Mouse (Mus musculus): ENCODE results near the gene Tex13c3.
"Not testable (repeated sequence)": the region's sequence is repeated elsewhere in the genome, so short reads cannot be mapped to it uniquely, and the experiment has no call there.

Tex13c3 gene

DNA sequence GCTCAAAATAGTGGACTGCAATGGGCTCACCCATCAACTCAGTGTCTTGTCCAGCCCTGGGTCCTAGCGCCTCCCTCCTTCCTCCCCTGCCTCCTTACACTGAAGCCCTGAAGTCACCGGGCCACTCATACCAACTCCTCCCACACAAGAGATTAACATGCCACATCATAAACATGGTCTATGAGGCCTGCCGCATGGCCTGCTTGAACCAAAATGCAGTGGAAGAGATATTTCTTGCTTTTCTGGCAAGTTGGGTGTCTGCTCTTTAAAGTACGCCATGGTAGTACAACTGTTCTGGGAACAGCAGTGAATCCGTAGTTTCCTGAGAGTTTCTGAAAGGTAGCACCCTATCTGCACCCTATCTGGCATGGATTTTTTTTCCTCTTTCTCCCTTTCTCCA, at the start of gene Tex13c3:
TSS of gene Tex13c3 (minus strand) at position 101 of the 400 bp plus-strand sequence.
- not testable (repeated sequence) for DNase-seq (ENCODE audit: extremely low spot score, low read depth, low spot score)

DNA sequence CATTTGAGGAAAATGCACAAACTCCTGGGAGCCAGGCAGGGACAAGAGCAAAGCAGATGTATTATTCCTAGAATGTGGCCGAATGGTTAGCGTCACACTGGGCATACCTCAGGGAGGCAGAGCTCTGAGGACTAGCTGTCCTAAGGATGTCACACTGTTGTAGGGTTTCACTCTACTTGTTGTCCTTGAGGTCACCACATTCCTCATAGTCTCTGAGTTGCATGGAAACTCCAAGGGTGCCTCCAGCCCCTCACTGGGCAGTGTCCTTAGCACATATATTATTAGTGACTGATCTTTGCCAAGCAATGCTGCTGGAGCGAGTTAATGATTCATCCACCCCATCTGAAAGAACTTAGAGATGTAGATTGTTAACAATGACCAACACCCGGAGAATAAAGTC, 8.6 kb upstream of the Tex13c3 start:
- no peak for DNase-seq (ENCODE audit: extremely low spot score, low read depth, low spot score)
